Mouse (Mus musculus) intestine, embryonic 14.5 days (tissue): ENCODE measurements around the gene Lrch2. TPM values are rescaled to one million over a fixed set of nuclear protein-coding genes. Genes with fewer than 3 reads are reported as not detected.
"Not testable (repeated sequence)": the region's sequence is repeated elsewhere in the genome, so short reads cannot be mapped to it uniquely, and the experiment has no call there.

Experiments used
- ATAC-seq: fragments of 200-750 bp; cut with Nextera tagmentation; replicated peaks from 2 replicates; pipeline ENCODE4 v1.8.0; 2017; ENCODE audit warnings: low read depth, moderate number of reproducible peaks, moderate TSS enrichment, moderate library complexity; ENCODE audit not compliant: low FRiP score, low TSS enrichment
- DNase-seq: peaks from one replicate; pipeline ENCODE4 v3.0.0-alpha.2; 2018; ENCODE audit warnings: low spot score
- H3K27ac ChIP-seq: fragments of 300-500 bp; sonication (generic); 2 replicates; pipeline ENCODE4 v1.5.1; 2014; ENCODE audit warnings: low read depth, mild to moderate bottlenecking, control low read depth
- H3K27me3 ChIP-seq: fragments of 300-500 bp; sonication (generic); replicated peaks from 2 replicates; pipeline ENCODE4 v1.6.1; 2014; ENCODE audit warnings: low read length, control low read depth; ENCODE audit not compliant: control insufficient read depth, insufficient read depth
- H3K36me3 ChIP-seq: fragments of 300-500 bp; sonication (generic); 2 replicates; pipeline ENCODE4 v1.6.1; 2014; ENCODE audit warnings: low read length, control low read depth; ENCODE audit not compliant: control insufficient read depth, insufficient read depth
- H3K4me1 ChIP-seq: fragments of 300-500 bp; sonication (generic); replicated peaks from 2 replicates; pipeline ENCODE4 v1.6.1; 2014; ENCODE audit warnings: low read length, control low read depth, mixed read lengths; ENCODE audit not compliant: control insufficient read depth, insufficient read depth
- H3K4me2 ChIP-seq: fragments of 300-500 bp; sonication (generic); 2 replicates; pipeline ENCODE4 v1.6.1; 2014; ENCODE audit warnings: low read length
- H3K4me3 ChIP-seq: fragments of 300-500 bp; sonication (generic); 2 replicates; pipeline ENCODE4 v1.5.1; 2014; ENCODE audit warnings: low read depth, low read length, control low read depth, mixed read lengths
- H3K9ac ChIP-seq: fragments of 300-500 bp; sonication (generic); 2 replicates; pipeline ENCODE4 v1.6.1; 2014; ENCODE audit warnings: mild to moderate bottlenecking, low read length
- H3K9me3 ChIP-seq: fragments of 300-500 bp; sonication (generic); 2 replicates; pipeline ENCODE4 v1.6.1; 2016; ENCODE audit warnings: low read length, control low read depth; ENCODE audit not compliant: control insufficient read depth
- WGBS: fragments of 180-500 bp; shearing (Covaris S2); extraction: QIAGEN DNeasy Blood & Tissue Kit; methylation state at CpG from one replicate; pipeline ENCODE4 v1.1.7; 2014; 5-methylcytosine and 5-hydroxymethylcytosine counted together
- polyA plus RNA-seq: library from polyadenylated mRNA; unstranded; fragments of >200 nt; fragmentation: Nextera tagmentation; extraction: Ambion mirVana; gene quantifications from 2 replicates; pipeline ENCODE4 v1.2.1, GENCODE M21; 2014

Gene Lrch2
- polyA plus RNA-seq, 1 experiment from 2014 or later, result 7.9 TPM

DNA sequence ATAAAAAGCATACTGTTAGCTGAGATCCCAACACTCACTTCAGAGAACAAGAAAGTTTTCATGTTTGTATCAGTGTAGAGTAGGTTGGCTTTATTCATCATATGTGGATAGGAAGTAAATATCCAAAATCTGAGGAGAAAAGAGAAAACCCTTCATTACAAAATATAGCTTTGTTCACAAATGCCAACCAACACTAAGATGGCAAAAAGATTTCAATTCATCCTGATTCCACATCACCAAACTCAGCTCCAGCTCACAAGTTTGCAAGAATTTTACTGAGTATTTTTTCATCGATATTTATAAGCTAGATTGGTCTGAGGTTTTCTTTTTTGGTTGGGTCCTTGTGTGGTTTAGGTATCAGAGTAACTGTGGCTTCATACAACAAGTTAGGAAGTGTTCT is 100.3 kb downstream of the Lrch2 start, which contains the start of gene Vmn1r239-ps:
Gene Vmn1r239-ps (minus strand): TSS at position 101 of the 400 bp plus-strand sequence.
- H3K27me3 ChIP-seq, DNase-seq, H3K9me3 ChIP-seq: not testable (repeated sequence)

DNA sequence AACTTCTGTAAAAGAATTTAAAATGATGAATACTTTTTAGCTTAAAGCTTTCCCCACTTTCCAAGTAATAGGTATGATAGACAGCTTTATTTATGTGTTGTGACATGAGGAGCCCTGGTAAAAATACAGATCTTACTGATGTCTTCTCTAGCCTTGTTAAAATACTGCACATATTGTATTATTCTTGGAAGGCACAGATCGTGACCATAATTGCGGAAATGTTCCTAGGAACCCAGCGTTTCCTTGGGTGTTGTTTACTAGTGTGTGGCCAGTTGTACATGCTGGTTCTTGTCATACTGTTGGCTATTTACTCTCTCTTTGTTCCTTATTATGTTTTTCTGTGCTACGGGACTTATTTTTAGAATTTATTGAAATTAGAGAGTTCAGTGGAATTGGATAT is 110.5 kb downstream of the Lrch2 start:
- ATAC-seq (no peak), DNase-seq (no peak)
- Histone ChIP-seq H3K4me2 (no peak overlapping the region), H3K4me3 (no peak overlapping the region), H3K4me1 (no peaks in the 10 kb centered on the region), H3K9me3 (no peaks in the 10 kb centered on the region), H3K9ac (no peak overlapping the region), H3K27ac (no peak overlapping the region), H3K27me3 (no peaks in the 10 kb centered on the region), H3K36me3 (no peaks in the 10 kb centered on the region)
- WGBS, result 82% methylated on average over 4 of the region's 4 CpGs

More for the DNA sequence above, 100.3 kb downstream of the Lrch2 start, which contains the start of gene Vmn1r239-ps:
- ATAC-seq, H3K4me1 ChIP-seq, H3K9ac ChIP-seq, H3K36me3 ChIP-seq, H3K4me2 ChIP-seq, H3K4me3 ChIP-seq, H3K27ac ChIP-seq: not testable (repeated sequence)
- 74% methylated on average over 1 of the region's 1 CpGs for WGBS

DNA sequence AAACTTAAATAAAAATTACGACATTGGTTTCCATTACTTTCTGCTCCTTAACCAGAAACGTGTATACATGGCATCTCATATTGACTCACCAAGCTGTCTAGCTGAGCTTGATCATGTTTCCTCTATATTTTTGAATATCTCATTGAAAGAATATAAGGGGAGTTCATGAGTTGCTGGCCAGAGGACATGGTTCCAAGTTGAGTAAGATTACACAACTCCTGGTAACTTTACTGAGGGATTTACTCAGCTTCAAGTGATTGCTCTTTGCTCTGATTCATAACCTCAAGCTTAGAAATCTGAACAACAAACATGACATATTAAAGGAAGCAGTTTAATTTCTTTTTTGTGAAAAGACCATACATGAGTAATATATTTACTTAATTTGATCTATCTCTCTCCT is 118.5 kb downstream of the Lrch2 start:
- 86% methylated on average over 2 of the region's 2 CpGs for whole genome bisulfite sequencing
- no peak overlapping the region for H3K4me2 ChIP-seq
- H3K36me3 ChIP-seq, result no peaks in the 10 kb centered on the region
- H3K9me3 ChIP-seq, result no peaks in the 10 kb centered on the region
- no peak overlapping the region for H3K4me3 ChIP-seq
- ATAC-seq (no peak), DNase-seq (no peak)
- H3K27ac ChIP-seq, result no peak overlapping the region
- H3K4me1 ChIP-seq, result no peaks in the 10 kb centered on the region
- no peak overlapping the region for H3K9ac ChIP-seq
- no peaks in the 10 kb centered on the region for H3K27me3 ChIP-seq

DNA sequence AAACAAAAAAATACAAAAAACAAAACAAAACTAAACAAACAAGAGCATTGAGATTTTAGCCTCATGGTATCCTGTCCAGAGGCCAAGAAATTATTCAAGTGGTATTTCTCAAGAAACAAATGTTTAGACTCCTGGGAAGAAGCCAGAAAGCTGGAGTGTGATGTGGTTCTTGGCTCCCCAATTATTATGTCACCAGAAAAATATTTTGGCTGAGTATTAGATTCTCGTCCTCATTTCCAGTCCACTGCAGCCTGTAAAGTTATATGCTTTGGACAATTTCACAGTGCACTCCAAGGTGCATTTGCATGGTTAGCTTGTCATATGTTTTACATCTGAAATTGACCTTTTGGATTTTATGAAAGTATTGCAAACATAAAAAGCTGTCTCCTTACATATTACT is 124.1 kb downstream of the Lrch2 start:
- H3K27ac ChIP-seq, result no peak overlapping the region
- H3K36me3 ChIP-seq, result no peaks in the 10 kb centered on the region
- no peak overlapping the region for H3K9ac ChIP-seq
- WGBS, result 45% methylated on average over 1 of the region's 1 CpGs
- H3K4me1 ChIP-seq, result no peaks in the 10 kb centered on the region
- H3K9me3 ChIP-seq, result no peaks in the 10 kb centered on the region
- no peaks in the 10 kb centered on the region for H3K27me3 ChIP-seq
- no peak for ATAC-seq
- no peak overlapping the region for H3K4me2 ChIP-seq
- no peak for DNase-seq
- no peak overlapping the region for H3K4me3 ChIP-seq

DNA sequence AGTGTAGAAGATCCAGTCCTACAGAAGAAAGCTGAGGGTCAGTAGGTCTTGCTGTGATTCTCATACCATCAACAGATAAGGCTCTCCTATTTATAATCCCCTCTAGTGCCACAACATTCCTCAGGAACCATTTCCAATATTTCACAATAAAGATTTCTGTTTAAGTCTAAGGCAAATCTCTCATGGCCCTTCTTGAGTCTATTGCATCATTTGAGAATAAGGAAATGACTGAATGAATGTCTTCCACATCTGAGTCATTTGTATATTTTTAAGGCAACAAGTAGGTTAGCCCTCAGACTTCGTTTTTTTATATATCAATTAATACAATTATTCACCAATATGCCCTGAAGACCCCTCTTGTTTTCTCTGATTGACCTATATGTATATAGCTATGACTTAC is 124.8 kb downstream of the Lrch2 start, which contains the start of gene Il13ra2:
Gene Il13ra2 (minus strand): TSS at position 64 of the 400 bp plus-strand sequence.
- ATAC-seq (no peak), DNase-seq (no peak)
- no peaks in the 10 kb centered on the region for H3K9me3 ChIP-seq
- no peaks in the 10 kb centered on the region for H3K36me3 ChIP-seq
- no peak within 1 kb of the TSS for H3K4me2 ChIP-seq
- H3K4me1 ChIP-seq, result no peaks in the 10 kb centered on the region
- 56% methylated on average over 1 of the region's 1 CpGs for WGBS
- H3K27ac ChIP-seq, result no peak within 1 kb of the TSS
- H3K9ac ChIP-seq, result no peak within 1 kb of the TSS
- H3K4me3 ChIP-seq, result no peak within 1 kb of the TSS
- H3K27me3 ChIP-seq, result no peaks in the 10 kb centered on the region

Other genes starting within 250 kb of the Lrch2 start
- gene Il13ra2, start 124.9 kb downstream of the Lrch2 start, polyA plus RNA-seq, result 0.23 TPM in 1 of 2 replicates, not detected in the other
- not detected in 2 replicates for gene Vmn1r239-ps, start 100.4 kb downstream of the Lrch2 start, polyA plus RNA-seq
- gene Gm15128, start 211.9 kb upstream of the Lrch2 start, polyA plus RNA-seq, result not detected in 2 replicates